Mouse (Mus musculus): Measurements from ENCODE around the gene Gm2696. TPM values are rescaled to one million over a fixed set of nuclear protein-coding genes. Genes with fewer than 3 reads are reported as not detected.
"Not testable (repeated sequence)": the region's sequence is repeated elsewhere in the genome, so short reads cannot be mapped to it uniquely, and the experiment has no call there.

Gm2696 gene
- polyA plus RNA-seq, 1 experiment: not detected

GRCm38 (mm10) chr10:77797677-77798076 is 16.8 kb upstream of the Gm2696 start:
- H3K36me3 ChIP-seq (ENCODE audit: control insufficient read depth): no peaks in the 10 kb centered on the region
- H3K27me3 ChIP-seq (ENCODE audit: control insufficient read depth): no peaks in the 10 kb centered on the region
- H3K4me1 ChIP-seq (ENCODE audit: control insufficient read depth): no peaks in the 10 kb centered on the region
- TF ChIP-seq GATA1 (IDR thresholded peaks at IDR 0.05; ENCODE audit: low read length) (no peak), TAL1 (IDR thresholded peaks at IDR 0.05; ENCODE audit: low read length) (no peak)
- no peaks in the 10 kb centered on the region for H3K9me3 ChIP-seq (ENCODE audit: control insufficient read depth, low read length)
- H3K4me3 ChIP-seq (replicated peaks): no peak overlapping the region

GRCm38 (mm10) chr10:77798164-77798920 is 16.1 kb upstream of the Gm2696 start:
- not testable (repeated sequence) for H3K9me3 ChIP-seq (ENCODE audit: control insufficient read depth, low read length); H3K4me3 ChIP-seq (replicated peaks); H3K27me3 ChIP-seq (ENCODE audit: control insufficient read depth); H3K36me3 ChIP-seq (ENCODE audit: control insufficient read depth); H3K4me1 ChIP-seq (ENCODE audit: control insufficient read depth)

- Histone ChIP-seq H3K27me3 (ENCODE audit: control insufficient read depth) (no peaks in the 10 kb centered on the region), H3K9me3 (ENCODE audit: control insufficient read depth, low read length) (no peaks in the 10 kb centered on the region), H3K36me3 (ENCODE audit: control insufficient read depth) (no peaks in the 10 kb centered on the region), H3K4me1 (ENCODE audit: control insufficient read depth) (no peaks in the 10 kb centered on the region), H3K4me3 (replicated peaks) (no peak within 1 kb of the TSS)
- TF ChIP-seq TAL1 (IDR thresholded peaks at IDR 0.05; ENCODE audit: low read length): no peak
- no peak for TF ChIP-seq GATA1 (IDR thresholded peaks at IDR 0.05; ENCODE audit: low read length)
Observed at GRCm38 (mm10) chr10:77798921-77799508, 15.5 kb upstream of the Gm2696 start, which contains the start of gene Gm19668. Gm19668 (minus strand) TSS chr10:77799133.

GRCm38 (mm10) chr10:77804095-77804494 is 10.4 kb upstream of the Gm2696 start:
- TF ChIP-seq TAL1 (IDR thresholded peaks at IDR 0.05; ENCODE audit: low read length) (no peak), GATA1 (IDR thresholded peaks at IDR 0.05; ENCODE audit: low read length) (no peak)
- H3K9me3 ChIP-seq (ENCODE audit: control insufficient read depth, low read length): no peaks in the 10 kb centered on the region; the same call in 1 of the 2 replicates
- H3K36me3 ChIP-seq (ENCODE audit: control insufficient read depth): no peaks in the 10 kb centered on the region
- no peaks in the 10 kb centered on the region for H3K4me1 ChIP-seq (ENCODE audit: control insufficient read depth)
- no peak overlapping the region for H3K4me3 ChIP-seq (replicated peaks)
- no peaks in the 10 kb centered on the region for H3K27me3 ChIP-seq (ENCODE audit: control insufficient read depth)

GRCm38 (mm10) chr10:77811743-77812142 is 2.7 kb upstream of the Gm2696 start, which contains the start of gene Gm9507:
Gm9507 (minus strand) TSS chr10:77811843.
- Histone ChIP-seq H3K4me1 (ENCODE audit: control insufficient read depth) (no peaks in the 10 kb centered on the region), H3K36me3 (ENCODE audit: control insufficient read depth) (no peaks in the 10 kb centered on the region), H3K4me3 (replicated peaks) (no peak within 1 kb of the TSS), H3K27me3 (ENCODE audit: control insufficient read depth) (no peaks in the 10 kb centered on the region), H3K9me3 (ENCODE audit: control insufficient read depth, low read length) (no peaks in the 10 kb centered on the region; the same call in 1 of the 2 replicates)
- TF ChIP-seq TAL1 (IDR thresholded peaks at IDR 0.05; ENCODE audit: low read length) (no peak), GATA1 (IDR thresholded peaks at IDR 0.05; ENCODE audit: low read length) (no peak)

- TF ChIP-seq TAL1 (IDR thresholded peaks at IDR 0.05; ENCODE audit: low read length) (no peak), GATA1 (IDR thresholded peaks at IDR 0.05; ENCODE audit: low read length) (no peak)
- no peaks in the 10 kb centered on the region for H3K27me3 ChIP-seq (ENCODE audit: control insufficient read depth)
- no peaks in the 10 kb centered on the region for H3K36me3 ChIP-seq (ENCODE audit: control insufficient read depth)
- H3K4me3 ChIP-seq (replicated peaks): no peak overlapping the region
- no peaks in the 10 kb centered on the region for H3K4me1 ChIP-seq (ENCODE audit: control insufficient read depth)
- H3K9me3 ChIP-seq (ENCODE audit: control insufficient read depth, low read length): no peaks in the 10 kb centered on the region; the same call in 1 of the 2 replicates
Observed at GRCm38 (mm10) chr10:77815514-77815913, 1.0 kb downstream of the Gm2696 start.

GRCm38 (mm10) chr10:77818523-77818922 is 4.0 kb downstream of the Gm2696 start:
- Histone ChIP-seq H3K4me3 (replicated peaks) (no peak overlapping the region), H3K36me3 (ENCODE audit: control insufficient read depth) (no peaks in the 10 kb centered on the region), H3K27me3 (ENCODE audit: control insufficient read depth) (no peaks in the 10 kb centered on the region), H3K4me1 (ENCODE audit: control insufficient read depth) (no peaks in the 10 kb centered on the region), H3K9me3 (ENCODE audit: control insufficient read depth, low read length) (no peaks in the 10 kb centered on the region; the same call in 1 of the 2 replicates)
- no peak for TF ChIP-seq TAL1 (IDR thresholded peaks at IDR 0.05; ENCODE audit: low read length)
- no peak for TF ChIP-seq GATA1 (IDR thresholded peaks at IDR 0.05; ENCODE audit: low read length)

GRCm38 (mm10) chr10:77819203-77819602 is 4.7 kb downstream of the Gm2696 start:
- Histone ChIP-seq H3K36me3 (ENCODE audit: control insufficient read depth) (no peaks in the 10 kb centered on the region), H3K27me3 (ENCODE audit: control insufficient read depth) (no peaks in the 10 kb centered on the region), H3K4me1 (ENCODE audit: control insufficient read depth) (no peaks in the 10 kb centered on the region), H3K4me3 (replicated peaks) (no peak overlapping the region), H3K9me3 (ENCODE audit: control insufficient read depth, low read length) (no peaks in the 10 kb centered on the region; the same call in 1 of the 2 replicates)
- no peak for TF ChIP-seq GATA1 (IDR thresholded peaks at IDR 0.05; ENCODE audit: low read length)

GRCm38 (mm10) chr10:77826951-77827350 is 12.5 kb downstream of the Gm2696 start, which contains the start of gene Krtap10-4:
Krtap10-4 (minus strand) TSS chr10:77827095.
- TF ChIP-seq GATA1 (IDR thresholded peaks at IDR 0.05; ENCODE audit: low read length) (no peak), TAL1 (IDR thresholded peaks at IDR 0.05; ENCODE audit: low read length) (no peak)
- Histone ChIP-seq H3K36me3 (ENCODE audit: control insufficient read depth) (no peaks in the 10 kb centered on the region), H3K27me3 (ENCODE audit: control insufficient read depth) (no peaks in the 10 kb centered on the region), H3K4me1 (ENCODE audit: control insufficient read depth) (no peaks in the 10 kb centered on the region), H3K9me3 (ENCODE audit: control insufficient read depth, low read length) (no peaks in the 10 kb centered on the region; the same call in 1 of the 2 replicates), H3K4me3 (replicated peaks) (no peak within 1 kb of the TSS)

Measured in erythroblast, embryonic 14.5 days (primary cell).